9 mouse cellular contexts compared by ENCODE assay signal in genomic region chr4:148922221-148922700, GRCm38 (mm10).
DNase-seq lines count a peak whose midpoint lies in the region; ATAC-seq lines count a peak whose summit lies in the region.
"Had no signal": no experiment of that assay in that cellular context is flagged by ENCODE, and none has a peak within 500 bp of the region (broad histone marks: within the 10 kb centered on the region; RNA-seq: fewer than 3 reads in every experiment).

No protein-coding gene starts in this region.

- H3K9ac ChIP-seq in intestine, embryonic 16.5 days (ENCODE audit: low read depth, low read length) = peak overlapping the region; percentile 26; the same call in 1 of the 2 replicates
- H3K9ac ChIP-seq: stomach, embryonic 15.5 days had no signal

- H3K4me2 ChIP-seq in intestine, embryonic 16.5 days (ENCODE audit: low read depth, low read length) = peak overlapping the region; percentile 32
- H3K4me2 ChIP-seq: stomach, embryonic 15.5 days had no signal

- peak overlapping the region; percentile 44 for H3K4me3 ChIP-seq in embryonic facial prominence, embryonic 10.5 days
- no peak overlapping the region for H3K4me3 ChIP-seq in intestine, embryonic 16.5 days (ENCODE audit: low read length)
- peak overlapping the region; percentile 44 for H3K4me3 ChIP-seq in midbrain, embryonic 10.5 days
- H3K4me3 ChIP-seq: stomach, embryonic 15.5 days had no signal

- H3K36me3 ChIP-seq in embryonic facial prominence, embryonic 10.5 days (replicated peaks) = no peaks in the 10 kb centered on the region
- H3K36me3 ChIP-seq in intestine, embryonic 16.5 days (ENCODE audit: control insufficient read depth, insufficient read depth, low read length) = no peaks in the 10 kb centered on the region
- H3K36me3 ChIP-seq in midbrain, embryonic 10.5 days = no peaks in the 10 kb centered on the region
- H3K36me3 ChIP-seq: stomach, embryonic 15.5 days had no signal

- peak overlapping the region; percentile 40; the same call in 1 of the 2 replicates for H3K27ac ChIP-seq in embryonic facial prominence, embryonic 10.5 days (replicated peaks)
- H3K27ac ChIP-seq in intestine, embryonic 16.5 days (ENCODE audit: low read length) = peak overlapping the region; percentile 34; the same call in 1 of the 2 replicates
- peak overlapping the region; percentile 69 for H3K27ac ChIP-seq in midbrain, embryonic 10.5 days (replicated peaks)
- H3K27ac ChIP-seq: stomach, embryonic 15.5 days had no signal

- H3K27me3 ChIP-seq in embryonic facial prominence, embryonic 10.5 days (replicated peaks; ENCODE audit: low read depth, poor library complexity, severe bottlenecking) = peaks cover 100% of the 10 kb centered on the region
- peaks cover 8% of the 10 kb centered on the region; the same call in 1 of the 2 replicates for H3K27me3 ChIP-seq in intestine, embryonic 16.5 days (replicated peaks; ENCODE audit: control insufficient read depth, insufficient read depth, low read length)
- peaks cover 100% of the 10 kb centered on the region for H3K27me3 ChIP-seq in midbrain, embryonic 10.5 days (ENCODE audit: low read depth, poor library complexity, severe bottlenecking)

- intact Hi-C loops in left cerebral cortex, postnatal 14 days (cut with DNase I) = no loop called here
- intact Hi-C loops in left cerebral cortex, postnatal 36 days (cut with DNase I) = no loop called here

- no peak for ATAC-seq in intestine, embryonic 16.5 days

- no peaks in the 10 kb centered on the region for H3K9me3 ChIP-seq in embryonic facial prominence, embryonic 10.5 days
- H3K9me3 ChIP-seq in intestine, embryonic 16.5 days (ENCODE audit: control insufficient read depth, low read length) = no peaks in the 10 kb centered on the region
- H3K9me3 ChIP-seq in midbrain, embryonic 10.5 days (replicated peaks) = no peaks in the 10 kb centered on the region
- H3K9me3 ChIP-seq: stomach, embryonic 15.5 days had no signal

- DNase-seq in embryo, embryonic 9.5 days (ENCODE audit: extremely low spot score) = peak; percentile 46
- DNase-seq in embryo, embryonic 10 days (ENCODE audit: low spot score) = no peak
- DNase-seq in embryonic facial prominence, embryonic 10.5 days (ENCODE audit: low spot score) = peak; percentile 56
- peak; percentile 47 for DNase-seq in midbrain, embryonic 10.5 days (ENCODE audit: low spot score)
- no peak for DNase-seq in urinary bladder, postnatal 14 days (ENCODE audit: low spot score)
- no peak for DNase-seq in left cerebral cortex, postnatal 14 days (ENCODE audit: low spot score in 2 of 2)
- no peak for DNase-seq in left cerebral cortex, postnatal 36 days (ENCODE audit: low spot score in 2 of 2)

- WGBS in embryonic facial prominence, embryonic 10.5 days = 9% methylated on average over 16 of the region's 16 CpGs
- 14% methylated on average over 15 of the region's 16 CpGs for WGBS in intestine, embryonic 16.5 days
- WGBS in midbrain, embryonic 10.5 days = 11% methylated on average over 16 of the region's 16 CpGs

- H3K4me1 ChIP-seq in embryonic facial prominence, embryonic 10.5 days = peaks cover 92% of the 10 kb centered on the region
- H3K4me1 ChIP-seq in intestine, embryonic 16.5 days (ENCODE audit: control insufficient read depth, insufficient read depth, low read length) = peaks cover 54% of the 10 kb centered on the region
- H3K4me1 ChIP-seq in midbrain, embryonic 10.5 days = peaks cover 81% of the 10 kb centered on the region

Comparison
In these comparisons a context has a peak if more than half of its experiments do, and no peak if none do; other contexts are left out.
1. DNase-seq: peak in embryo, embryonic 9.5 days (single experiment), embryonic facial prominence, embryonic 10.5 days (single experiment) and midbrain, embryonic 10.5 days (single experiment); none in embryo, embryonic 10 days (single experiment), urinary bladder, postnatal 14 days (single experiment), left cerebral cortex, postnatal 14 days (0 of 2) and left cerebral cortex, postnatal 36 days (0 of 2).
2. Peak in every context shown above with its lines, with median percentiles within 50 percentile points of each other: H3K27ac ChIP-seq.